Comparison of ENCODE assay signal across 10 mouse cellular contexts in the genomic region with DNA sequence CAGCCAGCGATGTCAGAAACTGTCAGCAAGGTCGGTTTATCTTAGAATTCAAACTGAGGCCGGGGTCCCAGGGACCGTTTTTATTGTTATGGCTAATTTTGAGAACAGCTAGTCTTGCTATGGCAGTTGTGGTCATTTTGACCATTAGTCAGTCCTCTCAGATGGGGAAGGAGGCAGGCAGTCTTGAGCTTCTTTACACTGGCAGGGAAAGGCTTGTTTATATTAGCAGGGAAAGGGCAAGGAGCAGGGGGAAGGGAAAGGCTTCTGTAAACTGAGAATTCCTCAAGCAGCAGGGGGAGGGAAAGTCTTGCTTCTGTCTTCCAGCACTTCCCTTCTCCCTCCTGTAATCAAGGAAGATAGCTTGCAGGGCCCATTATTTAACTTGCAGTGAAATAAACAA. TPM values are rescaled to one million over a fixed set of nuclear protein-coding genes. Genes with fewer than 3 reads are reported as not detected.
A peak's percentile ranks its signal among the peaks of the same experiment; 100 is the strongest.
DNase-seq lines count a peak whose midpoint lies in the region; ATAC-seq lines count a peak whose summit lies in the region.
"Not testable (repeated sequence)": the region's sequence is repeated elsewhere in the genome, so short reads cannot be mapped to it uniquely, and the experiment has no call there.
"Had no signal": no experiment of that assay in that cellular context is flagged by ENCODE, and none has a peak within 500 bp of the region (broad histone marks: within the 10 kb centered on the region; RNA-seq: fewer than 3 reads in every experiment).

No protein-coding gene starts in this region.

- peaks cover 11% of the 10 kb centered on the region; the same call in 1 of the 2 replicates for H3K36me3 ChIP-seq in forebrain, embryonic 10.5 days (replicated peaks)
- H3K36me3 ChIP-seq in heart, embryonic 13.5 days; limb, embryonic 12.5 days; neural tube, embryonic 15.5 days: not testable (repeated sequence)

- not testable (repeated sequence) for H3K27ac ChIP-seq in brown adipose tissue, adult 24 weeks (replicated peaks; ENCODE audit: low read depth, low read length); limb, embryonic 12.5 days
- peak overlapping the region; percentile 84 for H3K27ac ChIP-seq in forebrain, embryonic 10.5 days
- H3K27ac ChIP-seq in heart, embryonic 13.5 days (replicated peaks): peak overlapping the region; percentile 75
- peak overlapping the region; percentile 81 for H3K27ac ChIP-seq in neural tube, embryonic 15.5 days (replicated peaks)

- peak; percentile 1 for DNase-seq in 416B (ENCODE audit: low read depth)
- DNase-seq in forebrain, embryonic 10.5 days (ENCODE audit: extremely low spot score, low spot score): peak; percentile 15
- DNase-seq in kidney, adult 18-20 months: peak; percentile 18
- peak; percentile 17 for DNase-seq in lung, postnatal 14 days

- not testable (repeated sequence) for H3K27me3 ChIP-seq in forebrain, embryonic 10.5 days (ENCODE audit: poor library complexity, severe bottlenecking); heart, embryonic 13.5 days (replicated peaks); limb, embryonic 12.5 days; neural tube, embryonic 15.5 days (replicated peaks)

- peak overlapping the region; percentile 94 for H3K4me3 ChIP-seq in brown adipose tissue, adult 24 weeks (ENCODE audit: insufficient read depth, low read depth, low read length)
- H3K4me3 ChIP-seq in forebrain, embryonic 10.5 days: peak overlapping the region; percentile 58
- H3K4me3 ChIP-seq in heart, embryonic 13.5 days: peak overlapping the region; percentile 65
- peak overlapping the region; percentile 53 for H3K4me3 ChIP-seq in limb, embryonic 12.5 days (replicated peaks)
- peak overlapping the region; percentile 59 for H3K4me3 ChIP-seq in neural tube, embryonic 15.5 days (replicated peaks)

- 5% methylated on average over 4 of the region's 4 CpGs for WGBS in forebrain, embryonic 10.5 days
- WGBS in heart, embryonic 13.5 days: 1% methylated on average over 4 of the region's 4 CpGs
- 3% methylated on average over 4 of the region's 4 CpGs for WGBS in limb, embryonic 12.5 days
- WGBS in neural tube, embryonic 15.5 days: under 1% methylated on average over 4 of the region's 4 CpGs

- H3K4me2 ChIP-seq in heart, embryonic 13.5 days: peak overlapping the region; percentile 75
- H3K4me2 ChIP-seq in limb, embryonic 12.5 days: peak overlapping the region; percentile 56
- H3K4me2 ChIP-seq in neural tube, embryonic 15.5 days: peak overlapping the region; percentile 63

- H3K4me1 ChIP-seq in brown adipose tissue, adult 24 weeks (ENCODE audit: control insufficient read depth, insufficient read depth, insufficient read length, low read length); forebrain, embryonic 10.5 days; heart, embryonic 13.5 days; limb, embryonic 12.5 days (replicated peaks); neural tube, embryonic 15.5 days: not testable (repeated sequence)

- peak overlapping the region; percentile 85 for H3K9ac ChIP-seq in heart, embryonic 13.5 days
- peak overlapping the region; percentile 65 for H3K9ac ChIP-seq in limb, embryonic 12.5 days (replicated peaks)
- peak overlapping the region; percentile 63 for H3K9ac ChIP-seq in neural tube, embryonic 15.5 days (replicated peaks)

- H3K9me3 ChIP-seq in forebrain, embryonic 10.5 days: peaks cover 16% of the 10 kb centered on the region
- H3K9me3 ChIP-seq in heart, embryonic 13.5 days; neural tube, embryonic 15.5 days (replicated peaks): not testable (repeated sequence)
- 0 out of 2 replicates have a peak, but pooled peaks cover 12% of the 10 kb centered on the region for H3K9me3 ChIP-seq in limb, embryonic 12.5 days

- ATAC-seq in heart, embryonic 13.5 days (ENCODE audit: extremely low read depth, insufficient number of reproducible peaks, low FRiP score, low TSS enrichment); limb, embryonic 12.5 days (ENCODE audit: insufficient number of reproducible peaks, insufficient read depth, low FRiP score, low TSS enrichment, low read depth): not testable (repeated sequence)
- 0 out of 2 replicates have a peak, but pooled peaks have one; percentile 23 for ATAC-seq in neural tube, embryonic 15.5 days (ENCODE audit: low FRiP score)

RNA-seq across cellular contexts. Expression of a gene that starts 0.7 kb away (rescaled TPM):
- 2.4 and 3.0 TPM in 2 replicates for polyA plus RNA-seq in brown adipose tissue, adult 24 weeks (2012; ENCODE audit: insufficient read depth, insufficient read length, missing spikeins)
- 7.8 and 8.3 TPM in 2 replicates for polyA plus RNA-seq in forebrain, embryonic 10.5 days (2016; fragmentation: Nextera tagmentation; extraction: Ambion mirVana)
- 5.9 and 6.9 TPM in 2 replicates for polyA plus RNA-seq in heart, embryonic 13.5 days (2015; fragmentation: Nextera tagmentation; extraction: Ambion mirVana)
- 10.4 and 12.0 TPM in 2 replicates for polyA plus RNA-seq in limb, embryonic 12.5 days (2016; fragmentation: Nextera tagmentation; extraction: Ambion mirVana)
- 6.5 and 6.7 TPM in 2 replicates for polyA plus RNA-seq in neural tube, embryonic 15.5 days (2015; fragmentation: Nextera tagmentation; extraction: Ambion mirVana)

RNA-seq across cellular contexts. Expression of a gene that starts 33.6 kb away (rescaled TPM):
- polyA plus RNA-seq in brown adipose tissue, adult 24 weeks (2012; ENCODE audit: insufficient read depth, insufficient read length, missing spikeins): 1.3 and 2.5 TPM in 2 replicates
- polyA plus RNA-seq in forebrain, embryonic 10.5 days (2016; fragmentation: Nextera tagmentation; extraction: Ambion mirVana): not detected in 2 replicates
- not detected in 2 replicates for polyA plus RNA-seq in heart, embryonic 13.5 days (2015; fragmentation: Nextera tagmentation; extraction: Ambion mirVana)
- polyA plus RNA-seq in limb, embryonic 12.5 days (2016; fragmentation: Nextera tagmentation; extraction: Ambion mirVana): not detected in 2 replicates
- polyA plus RNA-seq in neural tube, embryonic 15.5 days (2015; fragmentation: Nextera tagmentation; extraction: Ambion mirVana): not detected in 2 replicates
- polyA plus RNA-seq: inflammation-experienced regulatory T-cells, adult 6 months; small intestine, adult 2 months had no signal

RNA-seq across cellular contexts. Expression of a gene that starts 50.9 kb away (rescaled TPM):
- 1.1 and 1.7 TPM in 2 replicates for polyA plus RNA-seq in brown adipose tissue, adult 24 weeks (2012; ENCODE audit: insufficient read depth, insufficient read length, missing spikeins)
- polyA plus RNA-seq in forebrain, embryonic 10.5 days (2016; fragmentation: Nextera tagmentation; extraction: Ambion mirVana): 3.9 and 4.0 TPM in 2 replicates
- polyA plus RNA-seq in heart, embryonic 13.5 days (2015; fragmentation: Nextera tagmentation; extraction: Ambion mirVana): 1.7 and 2.4 TPM in 2 replicates
- 4.9 and 5.5 TPM in 2 replicates for polyA plus RNA-seq in limb, embryonic 12.5 days (2016; fragmentation: Nextera tagmentation; extraction: Ambion mirVana)
- 2.5 and 2.6 TPM in 2 replicates for polyA plus RNA-seq in neural tube, embryonic 15.5 days (2015; fragmentation: Nextera tagmentation; extraction: Ambion mirVana)
